Mouse (Mus musculus) urinary bladder, adult 2 months (tissue): Measurements from ENCODE around the gene Slc38a10. TPM values are rescaled to one million over a fixed set of nuclear protein-coding genes. Genes with fewer than 3 reads are reported as not detected.

Source experiments
- DNase-seq: peaks from one replicate; pipeline ENCODE4 v3.0.0; 2022; ENCODE audit warnings: low spot score
- polyA plus RNA-seq: library from polyadenylated mRNA; depleted of rRNA; stranded (reverse); fragments of >200 nt; gene quantifications from 2 replicates; pipeline ENCODE4 v1.2.3, GENCODE M21; 2012

Slc38a10 gene
- polyA plus RNA-seq, 1 experiment = 60.0 TPM

GRCm38 (mm10) chr11:120139309-120139731 is 11.8 kb downstream of the Slc38a10 start:
- no peak for DNase-seq

GRCm38 (mm10) chr11:120137625-120138004 is 13.5 kb downstream of the Slc38a10 start:
- no peak for DNase-seq

GRCm38 (mm10) chr11:120136796-120137624 is 14.1 kb downstream of the Slc38a10 start:
- no peak for DNase-seq

GRCm38 (mm10) chr11:120136195-120136594 is 15.0 kb downstream of the Slc38a10 start:
- DNase-seq = no peak

- DNase-seq = no peak
Observed at GRCm38 (mm10) chr11:120134847-120135530, 16.2 kb downstream of the Slc38a10 start.

GRCm38 (mm10) chr11:120134148-120134547 is 17.0 kb downstream of the Slc38a10 start:
- no peak for DNase-seq

GRCm38 (mm10) chr11:120129281-120129680 is 21.9 kb downstream of the Slc38a10 start:
- DNase-seq = no peak

- no peak for DNase-seq
Observed at GRCm38 (mm10) chr11:120126845-120127244, 24.3 kb downstream of the Slc38a10 start.

GRCm38 (mm10) chr11:120122126-120122525 is 29.0 kb downstream of the Slc38a10 start:
- DNase-seq = no peak

GRCm38 (mm10) chr11:120120642-120121420 is 30.3 kb downstream of the Slc38a10 start:
- DNase-seq = no peak

- DNase-seq = no peak
Observed at GRCm38 (mm10) chr11:120119936-120120541, 31.1 kb downstream of the Slc38a10 start.

- DNase-seq = no peak
Observed at GRCm38 (mm10) chr11:120119108-120119507, 32.0 kb downstream of the Slc38a10 start.

GRCm38 (mm10) chr11:120117626-120118025 is 33.5 kb downstream of the Slc38a10 start:
- DNase-seq = no peak

- no peak for DNase-seq
Observed at GRCm38 (mm10) chr11:120114488-120115215, 36.5 kb downstream of the Slc38a10 start.

- no peak for DNase-seq
Observed at GRCm38 (mm10) chr11:120112136-120112535, 39.0 kb downstream of the Slc38a10 start.

GRCm38 (mm10) chr11:120111033-120111432 is 40.1 kb downstream of the Slc38a10 start:
- no peak for DNase-seq

GRCm38 (mm10) chr11:120110554-120110953 is 40.6 kb downstream of the Slc38a10 start:
- DNase-seq = no peak

- DNase-seq = no peak
Observed at GRCm38 (mm10) chr11:120109558-120110210, 41.5 kb downstream of the Slc38a10 start.

- DNase-seq = no peak
Observed at GRCm38 (mm10) chr11:120107796-120108195, 43.4 kb downstream of the Slc38a10 start.

- DNase-seq = no peak
Observed at GRCm38 (mm10) chr11:120107026-120107425, 44.1 kb downstream of the Slc38a10 start.
